Mouse (Mus musculus) bone marrow macrophage, adult 2 months (primary cell): ENCODE measurements around the gene Slc25a39.

Source experiments
- CTCF ChIP-seq: IDR thresholded peaks from 2 replicates; pipeline ENCODE4 v1.5.1; 2012; ENCODE audit warnings: low read depth, mild to moderate bottlenecking, low read length, moderate library complexity
- POLR2A ChIP-seq: IDR thresholded peaks from 2 replicates; pipeline ENCODE4 v1.6.1; 2012; ENCODE audit warnings: mild to moderate bottlenecking, low read depth, low read length, borderline replicate concordance

- TF ChIP-seq CTCF (no peak), POLR2A (no peak)
These were observed 32.3 kb downstream of the Slc25a39 start for GRCm38 (mm10) chr11:102375196-102376173.
